Mouse (Mus musculus) cortical plate, adult 2 months (tissue): ENCODE measurements around the gene Wt1. TPM values are rescaled to one million over a fixed set of nuclear protein-coding genes. Genes with fewer than 3 reads are reported as not detected.

Source experiments
- H3K27ac ChIP-seq: fragments of 200-500 bp; 2 replicates; pipeline ENCODE4 v1.5.1; 2012; ENCODE audit warnings: low read length, control low read depth, inconsistent platforms; ENCODE audit not compliant: insufficient read depth
- H3K4me1 ChIP-seq: fragments of 200-500 bp; 2 replicates; pipeline ENCODE4 v1.6.1; 2011; ENCODE audit warnings: low read length; ENCODE audit not compliant: control insufficient read depth, insufficient read depth
- H3K4me3 ChIP-seq: fragments of 200-500 bp; 2 replicates; pipeline ENCODE4 v1.5.1; 2011; ENCODE audit warnings: mild to moderate bottlenecking, low read length, control low read depth; ENCODE audit not compliant: insufficient read depth
- CTCF ChIP-seq: fragments of 200-500 bp; IDR thresholded peaks from 2 replicates; pipeline ENCODE4 v1.5.1; 2011; ENCODE audit warnings: mild to moderate bottlenecking, control low read depth, low read length; ENCODE audit not compliant: insufficient read depth; ENCODE audit errors: extremely low read depth
- POLR2A ChIP-seq: fragments of 200-500 bp; IDR thresholded peaks from 2 replicates; pipeline ENCODE4 v1.6.1; 2011; ENCODE audit warnings: mild to moderate bottlenecking, low read length, control low read depth; ENCODE audit not compliant: insufficient read depth; ENCODE audit errors: extremely low read depth
- polyA plus RNA-seq: library from polyadenylated mRNA; depleted of rRNA; stranded (reverse); fragments of >200 nt; gene quantifications from 2 replicates; pipeline ENCODE4 v1.2.3, GENCODE M21; 2012

The Wt1 gene
- polyA plus RNA-seq, 1 experiment, result 0.17 TPM

DNA sequence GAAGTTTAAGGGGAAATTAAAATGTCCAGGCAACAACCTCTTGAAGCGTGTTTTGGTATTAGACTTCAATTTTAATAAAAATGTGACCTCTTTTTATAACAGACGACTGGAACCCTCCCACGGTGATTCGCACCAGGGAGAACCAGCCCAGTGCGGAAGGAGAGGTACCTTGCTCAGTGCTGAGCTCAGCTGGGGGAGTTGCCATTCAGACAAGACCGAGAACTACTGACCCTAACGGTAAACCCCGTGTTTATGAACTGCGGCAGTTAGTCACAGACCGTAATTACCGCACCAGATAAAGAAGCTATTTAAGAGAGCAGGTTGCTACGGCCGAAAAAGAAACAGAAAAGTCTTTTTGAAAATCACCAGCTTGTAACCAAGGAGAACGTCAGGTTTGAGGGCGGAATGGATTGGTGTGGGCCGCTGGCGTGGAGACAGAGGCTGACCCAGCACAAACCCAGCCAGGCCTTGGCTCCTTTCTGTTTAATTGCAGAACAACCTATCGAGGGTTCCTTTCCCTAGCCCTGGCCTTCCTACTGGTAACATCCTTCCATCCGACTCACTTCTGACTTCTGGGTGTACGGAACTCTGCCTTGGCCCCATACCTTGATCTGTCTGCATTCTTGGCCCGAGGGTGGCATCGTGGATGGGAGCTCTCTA, 28.9 kb upstream of the Wt1 start:
- H3K4me3 ChIP-seq, result no peak overlapping the region
- no peaks in the 10 kb centered on the region for H3K4me1 ChIP-seq
- no peak for TF ChIP-seq POLR2A
- no peak for TF ChIP-seq CTCF
- H3K27ac ChIP-seq, result no peak overlapping the region

- no peaks in the 10 kb centered on the region for H3K4me1 ChIP-seq
- no peak overlapping the region for H3K27ac ChIP-seq
- TF ChIP-seq CTCF, result no peak
- no peak for TF ChIP-seq POLR2A
- no peak overlapping the region for H3K4me3 ChIP-seq
Measured at GRCm38 (mm10) chr2:105099410-105099809, 26.9 kb upstream of the Wt1 start.

DNA sequence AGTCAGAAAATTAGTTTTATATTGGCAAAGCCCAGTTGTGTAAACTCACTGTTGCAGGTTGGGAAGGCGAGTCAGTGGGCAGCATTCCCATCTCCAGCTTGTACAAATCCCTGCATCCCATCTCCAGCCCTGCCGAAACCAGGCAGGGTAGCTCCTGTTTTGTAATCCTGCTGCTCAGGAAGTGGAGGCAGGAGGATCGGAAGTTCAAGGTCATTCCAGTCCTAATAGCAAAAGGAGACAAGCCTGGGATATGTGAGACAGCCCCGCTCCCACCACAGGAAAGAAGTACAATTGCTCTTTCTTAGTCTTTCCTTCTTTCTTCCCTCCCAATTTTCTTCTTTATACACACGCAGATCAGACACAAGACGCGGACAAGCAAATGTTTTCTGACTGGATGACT, 25.8 kb upstream of the Wt1 start:
- no peak overlapping the region for H3K27ac ChIP-seq
- TF ChIP-seq POLR2A, result no peak
- no peak for TF ChIP-seq CTCF
- no peak overlapping the region for H3K4me3 ChIP-seq
- H3K4me1 ChIP-seq, result no peaks in the 10 kb centered on the region

DNA sequence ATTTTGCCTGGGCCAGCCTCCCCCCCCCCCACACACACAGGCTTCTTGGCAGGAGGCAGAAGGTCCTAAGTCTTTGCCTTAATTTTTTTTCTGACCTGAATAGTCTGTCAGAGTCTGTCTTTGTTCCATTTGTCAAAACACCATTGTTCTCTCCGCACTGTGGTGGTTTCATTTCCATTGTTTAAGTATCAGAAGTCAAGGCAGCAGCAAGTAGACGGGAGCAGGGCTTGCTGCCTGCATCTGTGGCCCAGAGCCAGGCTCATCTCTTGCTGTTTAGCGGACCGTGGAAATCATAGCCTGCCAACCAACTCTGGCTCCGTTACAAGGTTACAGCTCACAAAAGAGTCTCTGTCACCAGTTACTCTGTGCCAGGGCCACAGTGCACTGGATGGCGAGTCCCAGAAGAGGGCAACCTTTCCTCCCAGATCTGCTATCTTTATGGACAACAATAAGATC, 17.6 kb upstream of the Wt1 start:
- TF ChIP-seq CTCF, result peak; percentile 41
- TF ChIP-seq POLR2A, result no peak
- Histone ChIP-seq H3K27ac (no peak overlapping the region), H3K4me3 (no peak overlapping the region), H3K4me1 (no peaks in the 10 kb centered on the region)

DNA sequence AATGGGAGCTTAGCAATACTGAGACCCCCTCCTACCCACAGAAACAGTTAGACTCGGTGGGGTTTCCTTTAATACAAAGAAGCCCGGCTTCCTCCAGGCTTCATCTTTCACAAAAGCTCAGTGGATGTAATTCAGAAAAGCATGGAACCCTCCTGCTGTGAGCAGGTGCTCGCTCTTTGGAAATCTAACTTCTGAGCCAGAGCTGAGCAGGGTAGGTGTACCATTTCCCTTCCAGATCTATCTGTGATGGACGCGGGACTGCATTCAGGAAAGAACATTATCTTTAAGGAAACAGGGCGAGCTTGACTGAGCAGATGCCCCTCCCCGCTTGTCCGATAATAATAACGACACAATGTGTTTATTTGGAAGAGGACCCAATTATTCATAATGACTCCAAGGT, 12.3 kb upstream of the Wt1 start:
- TF ChIP-seq CTCF, result no peak
- no peak for TF ChIP-seq POLR2A
- H3K4me3 ChIP-seq, result no peak overlapping the region
- H3K27ac ChIP-seq, result no peak overlapping the region
- H3K4me1 ChIP-seq, result no peaks in the 10 kb centered on the region

DNA sequence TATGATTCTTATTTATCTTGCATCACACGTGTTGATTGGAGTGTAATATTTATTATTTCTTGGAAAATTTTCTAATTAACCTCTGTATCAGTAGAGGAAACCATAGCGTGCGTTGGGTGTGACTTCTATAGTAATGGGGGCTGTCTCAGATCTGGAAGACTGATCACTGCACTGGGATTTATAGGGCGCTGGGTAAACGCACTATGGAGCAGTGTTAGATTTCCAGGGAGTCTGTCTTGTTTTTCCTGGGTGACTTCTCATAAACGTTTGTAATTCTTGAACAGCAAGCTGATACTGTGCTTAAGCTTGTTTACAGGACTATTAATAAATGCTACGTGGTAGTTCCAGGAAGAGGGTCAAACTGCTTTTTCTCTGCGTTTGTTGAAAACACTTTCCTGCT, 8.7 kb upstream of the Wt1 start:
- Histone ChIP-seq H3K4me3 (no peak overlapping the region), H3K27ac (no peak overlapping the region), H3K4me1 (no peaks in the 10 kb centered on the region)
- TF ChIP-seq POLR2A (no peak), CTCF (no peak)

- TF ChIP-seq POLR2A (no peak), CTCF (no peak)
- Histone ChIP-seq H3K27ac (no peak overlapping the region), H3K4me1 (no peaks in the 10 kb centered on the region), H3K4me3 (no peak overlapping the region)
Measured at GRCm38 (mm10) chr2:105122216-105122615, 4.1 kb upstream of the Wt1 start.

DNA sequence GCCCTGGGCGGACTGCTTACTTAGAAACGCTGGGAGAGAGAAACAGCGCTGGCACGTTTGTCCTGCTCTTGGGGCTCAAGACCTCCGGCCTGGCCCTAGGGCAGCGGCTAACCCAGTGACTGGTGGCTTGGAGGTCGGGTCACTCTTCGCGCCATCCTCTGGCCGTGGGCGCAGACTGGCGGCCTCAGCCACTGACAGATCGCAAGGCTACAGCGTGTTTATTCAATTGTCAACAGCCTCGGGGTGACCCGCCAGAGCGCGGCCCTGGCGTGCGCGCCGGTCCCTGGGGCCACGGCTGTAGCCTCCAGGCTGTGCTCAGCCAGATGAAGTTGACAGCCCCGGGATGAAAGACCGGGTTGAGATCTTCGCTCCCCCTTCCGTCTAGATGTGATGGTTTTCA, 3.4 kb upstream of the Wt1 start:
- Histone ChIP-seq H3K27ac (no peak overlapping the region), H3K4me1 (no peaks in the 10 kb centered on the region), H3K4me3 (no peak overlapping the region)
- TF ChIP-seq POLR2A (no peak), CTCF (no peak)

- Histone ChIP-seq H3K27ac (no peak overlapping the region), H3K4me1 (no peaks in the 10 kb centered on the region), H3K4me3 (no peak overlapping the region)
- TF ChIP-seq CTCF (no peak), POLR2A (no peak)
Measured at GRCm38 (mm10) chr2:105123431-105123830, 2.9 kb upstream of the Wt1 start.

GRCm38 (mm10) chr2:105123881-105124280, 2.4 kb upstream of the Wt1 start:
- Histone ChIP-seq H3K27ac (no peak overlapping the region), H3K4me1 (no peaks in the 10 kb centered on the region), H3K4me3 (no peak overlapping the region)
- TF ChIP-seq CTCF, result no peak
- TF ChIP-seq POLR2A, result no peak
